Mouse (Mus musculus) stomach, embryonic 14.5 days (tissue): ENCODE results near the gene Krtap26-1. TPM values are rescaled to one million over a fixed set of nuclear protein-coding genes. Genes with fewer than 3 reads are reported as not detected.

Source experiments
- ATAC-seq: fragments of 200-750 bp; cut with Nextera tagmentation; 2 replicates; pipeline ENCODE4 v1.8.0; 2017; ENCODE audit warnings: low read depth, moderate TSS enrichment; ENCODE audit not compliant: insufficient number of reproducible peaks, insufficient read depth, low FRiP score
- H3K27ac ChIP-seq: fragments of 300-500 bp; sonication (generic); 2 replicates; pipeline ENCODE4 v1.5.1; 2014; ENCODE audit warnings: mild to moderate bottlenecking, low read length, moderate library complexity, mixed read lengths
- H3K27me3 ChIP-seq: fragments of 300-500 bp; sonication (generic); 2 replicates; pipeline ENCODE4 v1.6.1; 2014; ENCODE audit warnings: low read length, control low read depth, mixed read lengths; ENCODE audit not compliant: control insufficient read depth, insufficient read depth
- H3K36me3 ChIP-seq: fragments of 300-500 bp; sonication (generic); 2 replicates; pipeline ENCODE4 v1.6.1; 2014; ENCODE audit warnings: mild to moderate bottlenecking, control low read depth, low read length, moderate library complexity, mixed read lengths; ENCODE audit not compliant: control insufficient read depth, insufficient read depth
- H3K4me1 ChIP-seq: fragments of 300-500 bp; sonication (generic); 2 replicates; pipeline ENCODE4 v1.6.1; 2014; ENCODE audit warnings: low read length, control low read depth, mixed read lengths; ENCODE audit not compliant: control insufficient read depth, insufficient read depth
- H3K4me2 ChIP-seq: fragments of 300-500 bp; sonication (generic); replicated peaks from 2 replicates; pipeline ENCODE4 v1.6.1; 2014; ENCODE audit warnings: low read depth, low read length, control low read depth
- H3K4me3 ChIP-seq: fragments of 300-500 bp; sonication (generic); 2 replicates; pipeline ENCODE4 v1.5.1; 2014; ENCODE audit warnings: low read depth, low read length, control low read depth
- H3K9ac ChIP-seq: fragments of 300-500 bp; sonication (generic); replicated peaks from 2 replicates; pipeline ENCODE4 v1.6.1; 2014; ENCODE audit warnings: low read depth, mild to moderate bottlenecking, control low read depth, low read length, moderate library complexity, mixed read lengths
- H3K9me3 ChIP-seq: fragments of 300-500 bp; sonication (generic); 2 replicates; pipeline ENCODE4 v1.6.1; 2016; ENCODE audit warnings: low read depth, low read length, control low read depth; ENCODE audit not compliant: control insufficient read depth
- WGBS: fragments of 180-500 bp; shearing (Covaris S2); extraction: QIAGEN DNeasy Blood & Tissue Kit; methylation state at CpG from one replicate; pipeline ENCODE4 v1.1.7; 2014; 5-methylcytosine and 5-hydroxymethylcytosine counted together
- polyA plus RNA-seq: library from polyadenylated mRNA; unstranded; fragments of >200 nt; fragmentation: Nextera tagmentation; extraction: Ambion mirVana; gene quantifications from 2 replicates; pipeline ENCODE4 v1.2.1, GENCODE M21; 2014

Gene Krtap26-1
- polyA plus RNA-seq, 1 experiment from 2014 or later, result not detected

- no peaks in the 10 kb centered on the region for H3K27me3 ChIP-seq
- H3K4me3 ChIP-seq, result no peak overlapping the region
- no peak overlapping the region for H3K9ac ChIP-seq
- 75% methylated on average over 8 of the region's 8 CpGs for WGBS
- no peaks in the 10 kb centered on the region for H3K4me1 ChIP-seq
- no peak overlapping the region for H3K4me2 ChIP-seq
- H3K36me3 ChIP-seq, result no peaks in the 10 kb centered on the region
- no peak overlapping the region for H3K27ac ChIP-seq
- no peaks in the 10 kb centered on the region for H3K9me3 ChIP-seq
- no peak for ATAC-seq
Measured at GRCm38 (mm10) chr16:88600303-88600702, 47.3 kb downstream of the Krtap26-1 start.

- no peak overlapping the region for H3K9ac ChIP-seq
- H3K4me2 ChIP-seq, result no peak overlapping the region
- H3K9me3 ChIP-seq, result no peaks in the 10 kb centered on the region
- H3K36me3 ChIP-seq, result no peaks in the 10 kb centered on the region
- no peak overlapping the region for H3K4me3 ChIP-seq
- no peaks in the 10 kb centered on the region for H3K4me1 ChIP-seq
- H3K27ac ChIP-seq, result no peak overlapping the region
- no peak for ATAC-seq
- WGBS, result 54% methylated on average over 16 of the region's 16 CpGs
- no peaks in the 10 kb centered on the region for H3K27me3 ChIP-seq
Measured at GRCm38 (mm10) chr16:88599504-88600237, 47.9 kb downstream of the Krtap26-1 start.

Other genes starting within 250 kb of the Krtap26-1 start
- not detected in 2 replicates for gene Cldn17, start 140.8 kb downstream of the Krtap26-1 start, polyA plus RNA-seq
- gene Cldn8, start 84.6 kb downstream of the Krtap26-1 start, polyA plus RNA-seq, result 9.5 and 9.6 TPM in 2 replicates
- gene Krtap24-1, start 35.5 kb downstream of the Krtap26-1 start, polyA plus RNA-seq, result not detected in 2 replicates
- gene 2310079G19Rik, start 20.1 kb downstream of the Krtap26-1 start, polyA plus RNA-seq, result not detected in 2 replicates
- not detected in 2 replicates for gene Krtap27-1, start 23.9 kb upstream of the Krtap26-1 start, polyA plus RNA-seq
- gene 2310061N02Rik, start 60.2 kb upstream of the Krtap26-1 start, polyA plus RNA-seq, result not detected in 2 replicates
- not detected in 2 replicates for gene Krtap13-1, start 81.1 kb upstream of the Krtap26-1 start, polyA plus RNA-seq
- gene Krtap13, start 103.8 kb upstream of the Krtap26-1 start, polyA plus RNA-seq, result not detected in 2 replicates
- not detected in 2 replicates for gene 2310034C09Rik, start 111.1 kb upstream of the Krtap26-1 start, polyA plus RNA-seq
- gene 2310057N15Rik, start 126.4 kb upstream of the Krtap26-1 start, polyA plus RNA-seq, result not detected in 2 replicates
- not detected in 2 replicates for gene Gm5965, start 130.1 kb upstream of the Krtap26-1 start, polyA plus RNA-seq
- not detected in 2 replicates for gene Gm20741, start 164.4 kb upstream of the Krtap26-1 start, polyA plus RNA-seq
- gene Krtap15, start 172.4 kb upstream of the Krtap26-1 start, polyA plus RNA-seq, result not detected in 2 replicates
- gene Krtap14, start 178.3 kb upstream of the Krtap26-1 start, polyA plus RNA-seq, result not detected in 2 replicates
- gene Krtap19-1, start 221.6 kb upstream of the Krtap26-1 start, polyA plus RNA-seq, result not detected in 2 replicates
- gene Krtap19-2, start 226.5 kb upstream of the Krtap26-1 start, polyA plus RNA-seq, result not detected in 2 replicates
- gene Krtap19-3, start 230.2 kb upstream of the Krtap26-1 start, polyA plus RNA-seq, result not detected in 2 replicates
- gene Krtap19-4, start 237.3 kb upstream of the Krtap26-1 start, polyA plus RNA-seq, result not detected in 2 replicates
- gene Krtap19-5, start 248.7 kb upstream of the Krtap26-1 start, polyA plus RNA-seq, result not detected in 2 replicates